Mouse (Mus musculus): ENCODE measurements around the gene Cep89. TPM values are rescaled to one million over a fixed set of nuclear protein-coding genes. Genes with fewer than 3 reads are reported as not detected.
A peak's percentile ranks its signal among the peaks of the same experiment; 100 is the strongest.

Gene Cep89
- polyA plus RNA-seq, 1 experiment, result 2.9 TPM

GRCm38 (mm10) chr7:35379492-35380119 lies 17.2 kb upstream of the Cep89 start:
- TF ChIP-seq TAL1 (IDR thresholded peaks at IDR 0.05; ENCODE audit: low read length) (no peak), GATA1 (IDR thresholded peaks at IDR 0.05; ENCODE audit: low read length) (no peak)
- Histone ChIP-seq H3K36me3 (ENCODE audit: control insufficient read depth) (peaks cover 3% of the 10 kb centered on the region; the same call in 1 of the 2 replicates), H3K27me3 (ENCODE audit: control insufficient read depth) (no peaks in the 10 kb centered on the region), H3K9me3 (ENCODE audit: control insufficient read depth, low read length) (no peaks in the 10 kb centered on the region), H3K4me3 (replicated peaks) (no peak overlapping the region), H3K4me1 (ENCODE audit: control insufficient read depth) (peaks cover 14% of the 10 kb centered on the region)

GRCm38 (mm10) chr7:35380351-35380750 lies 16.5 kb upstream of the Cep89 start:
- Histone ChIP-seq H3K27me3 (ENCODE audit: control insufficient read depth) (no peaks in the 10 kb centered on the region), H3K36me3 (ENCODE audit: control insufficient read depth) (peaks cover 3% of the 10 kb centered on the region; the same call in 1 of the 2 replicates), H3K4me1 (ENCODE audit: control insufficient read depth) (peaks cover 14% of the 10 kb centered on the region), H3K4me3 (replicated peaks) (no peak overlapping the region), H3K9me3 (ENCODE audit: control insufficient read depth, low read length) (no peaks in the 10 kb centered on the region)
- no peak for TF ChIP-seq TAL1 (IDR thresholded peaks at IDR 0.05; ENCODE audit: low read length)
- TF ChIP-seq GATA1 (IDR thresholded peaks at IDR 0.05; ENCODE audit: low read length), result no peak

GRCm38 (mm10) chr7:35381861-35382260 lies 15.0 kb upstream of the Cep89 start:
- Histone ChIP-seq H3K27me3 (ENCODE audit: control insufficient read depth) (no peaks in the 10 kb centered on the region), H3K36me3 (ENCODE audit: control insufficient read depth) (peaks cover 3% of the 10 kb centered on the region; the same call in 1 of the 2 replicates), H3K4me1 (ENCODE audit: control insufficient read depth) (peaks cover 14% of the 10 kb centered on the region), H3K9me3 (ENCODE audit: control insufficient read depth, low read length) (no peaks in the 10 kb centered on the region), H3K4me3 (replicated peaks) (no peak overlapping the region)
- TF ChIP-seq GATA1 (IDR thresholded peaks at IDR 0.05; ENCODE audit: low read length) (no peak), TAL1 (IDR thresholded peaks at IDR 0.05; ENCODE audit: low read length) (no peak)

GRCm38 (mm10) chr7:35382706-35383353 lies 14.0 kb upstream of the Cep89 start:
- H3K4me3 ChIP-seq (replicated peaks), result no peak overlapping the region
- H3K27me3 ChIP-seq (ENCODE audit: control insufficient read depth), result no peaks in the 10 kb centered on the region
- peaks cover 14% of the 10 kb centered on the region for H3K4me1 ChIP-seq (ENCODE audit: control insufficient read depth)
- H3K36me3 ChIP-seq (ENCODE audit: control insufficient read depth), result peaks cover 3% of the 10 kb centered on the region; the same call in 1 of the 2 replicates
- TF ChIP-seq GATA1 (IDR thresholded peaks at IDR 0.05; ENCODE audit: low read length), result no peak
- TF ChIP-seq TAL1 (IDR thresholded peaks at IDR 0.05; ENCODE audit: low read length), result no peak
- no peaks in the 10 kb centered on the region for H3K9me3 ChIP-seq (ENCODE audit: control insufficient read depth, low read length)

GRCm38 (mm10) chr7:35386525-35386952 lies 10.3 kb upstream of the Cep89 start:
- peaks cover 11% of the 10 kb centered on the region for H3K36me3 ChIP-seq (ENCODE audit: control insufficient read depth)
- no peaks in the 10 kb centered on the region for H3K27me3 ChIP-seq (ENCODE audit: control insufficient read depth)
- H3K9me3 ChIP-seq (ENCODE audit: control insufficient read depth, low read length), result no peaks in the 10 kb centered on the region
- peaks cover 4% of the 10 kb centered on the region for H3K4me1 ChIP-seq (ENCODE audit: control insufficient read depth)
- H3K4me3 ChIP-seq (replicated peaks), result no peak overlapping the region
- TF ChIP-seq GATA1 (IDR thresholded peaks at IDR 0.05; ENCODE audit: low read length) (no peak), TAL1 (IDR thresholded peaks at IDR 0.05; ENCODE audit: low read length) (no peak)

- H3K36me3 ChIP-seq (ENCODE audit: control insufficient read depth), result peaks cover 32% of the 10 kb centered on the region
- peaks cover 1% of the 10 kb centered on the region for H3K4me1 ChIP-seq (ENCODE audit: control insufficient read depth)
- no peak overlapping the region for H3K4me3 ChIP-seq (replicated peaks)
- H3K9me3 ChIP-seq (ENCODE audit: control insufficient read depth, low read length), result no peaks in the 10 kb centered on the region
- no peak for TF ChIP-seq TAL1 (IDR thresholded peaks at IDR 0.05; ENCODE audit: low read length)
- no peaks in the 10 kb centered on the region for H3K27me3 ChIP-seq (ENCODE audit: control insufficient read depth)
These were observed 8.1 kb upstream of the Cep89 start for GRCm38 (mm10) chr7:35388694-35389093.

GRCm38 (mm10) chr7:35392935-35393334 lies 3.9 kb upstream of the Cep89 start:
- no peaks in the 10 kb centered on the region for H3K27me3 ChIP-seq (ENCODE audit: control insufficient read depth)
- H3K36me3 ChIP-seq (ENCODE audit: control insufficient read depth), result peaks cover 52% of the 10 kb centered on the region
- TF ChIP-seq GATA1 (IDR thresholded peaks at IDR 0.05; ENCODE audit: low read length), result no peak
- TF ChIP-seq TAL1 (IDR thresholded peaks at IDR 0.05; ENCODE audit: low read length), result no peak
- no peaks in the 10 kb centered on the region for H3K9me3 ChIP-seq (ENCODE audit: control insufficient read depth, low read length)
- peaks cover 28% of the 10 kb centered on the region for H3K4me1 ChIP-seq (ENCODE audit: control insufficient read depth)
- H3K4me3 ChIP-seq (replicated peaks), result no peak overlapping the region

GRCm38 (mm10) chr7:35395734-35396456 lies 940 bp upstream of the Cep89 start:
- H3K27me3 ChIP-seq (ENCODE audit: control insufficient read depth), result no peaks in the 10 kb centered on the region
- H3K9me3 ChIP-seq (ENCODE audit: control insufficient read depth, low read length), result no peaks in the 10 kb centered on the region
- no peak for TF ChIP-seq TAL1 (IDR thresholded peaks at IDR 0.05; ENCODE audit: low read length)
- TF ChIP-seq GATA1 (IDR thresholded peaks at IDR 0.05; ENCODE audit: low read length), result peak; percentile 56; the same call in 1 of the 2 replicates
- peak overlapping the region; percentile 75 for H3K4me3 ChIP-seq (replicated peaks)
- peaks cover 72% of the 10 kb centered on the region for H3K36me3 ChIP-seq (ENCODE audit: control insufficient read depth)
- peaks cover 43% of the 10 kb centered on the region for H3K4me1 ChIP-seq (ENCODE audit: control insufficient read depth)

- TF ChIP-seq GATA1 (IDR thresholded peaks at IDR 0.05; ENCODE audit: low read length) (no peak), TAL1 (IDR thresholded peaks at IDR 0.05; ENCODE audit: low read length) (no peak)
- Histone ChIP-seq H3K27me3 (ENCODE audit: control insufficient read depth) (no peaks in the 10 kb centered on the region), H3K36me3 (ENCODE audit: control insufficient read depth) (peaks cover 81% of the 10 kb centered on the region), H3K4me1 (ENCODE audit: control insufficient read depth) (peaks cover 30% of the 10 kb centered on the region), H3K4me3 (replicated peaks) (no peak overlapping the region), H3K9me3 (ENCODE audit: control insufficient read depth, low read length) (peaks cover 4% of the 10 kb centered on the region; the same call in 1 of the 2 replicates)
These were observed 4.3 kb downstream of the Cep89 start for GRCm38 (mm10) chr7:35401169-35401568.
